Mouse (Mus musculus): Measurements from ENCODE around the gene Gpr156. TPM values are rescaled to one million over a fixed set of nuclear protein-coding genes. Genes with fewer than 3 reads are reported as not detected.

The Gpr156 gene
- total RNA-seq, 2 experiments from 2014 or later: 0.65 to 0.76 TPM

DNA sequence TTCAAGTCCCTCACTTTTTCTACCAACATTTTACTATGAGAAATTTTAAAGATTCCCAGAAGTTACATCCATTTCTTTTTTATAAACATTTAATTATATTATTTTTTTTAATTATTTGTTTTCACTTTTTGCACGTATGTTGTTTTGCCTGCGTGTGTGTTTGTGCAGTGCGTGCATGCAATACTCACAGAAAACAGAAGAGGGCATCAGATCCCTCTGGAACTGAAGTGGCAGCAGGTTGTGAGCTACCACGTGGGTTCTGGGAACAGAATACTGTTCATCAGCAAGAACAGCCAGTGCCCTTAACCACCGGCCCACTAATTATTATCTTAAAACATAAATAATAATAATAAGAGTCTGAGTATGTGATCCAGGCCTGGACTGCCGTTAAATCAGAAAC is 2.7 kb downstream of the Gpr156 start:
- no peak for DNase-seq

- DNase-seq: no peak
These were observed 4.6 kb downstream of the Gpr156 start for GRCm38 (mm10) chr16:37920842-37921409.

GRCm38 (mm10) chr16:37926087-37926486 is 9.8 kb downstream of the Gpr156 start:
- DNase-seq: no peak

- no peak for DNase-seq
These were observed 10.8 kb downstream of the Gpr156 start for GRCm38 (mm10) chr16:37927117-37927516.

DNA sequence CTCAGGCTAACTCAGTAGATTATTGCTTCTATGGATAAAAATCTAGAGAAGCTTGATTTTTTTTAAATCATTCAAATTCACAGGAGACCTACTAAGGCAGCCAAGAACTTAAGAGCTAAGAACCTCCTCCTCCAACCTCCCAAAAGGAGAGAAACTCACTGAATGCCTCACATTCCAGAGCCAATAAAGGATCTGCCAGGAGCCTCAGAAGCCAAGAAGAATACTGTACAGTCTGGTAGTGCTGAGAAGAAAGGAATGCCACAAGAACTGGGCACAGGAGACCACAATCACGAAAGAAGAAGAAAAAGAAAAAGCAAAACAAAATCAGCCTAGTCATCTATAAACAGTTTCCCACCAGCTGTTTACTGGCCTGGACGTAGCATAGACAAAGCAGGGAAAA is 12.7 kb downstream of the Gpr156 start:
- DNase-seq: no peak

DNA sequence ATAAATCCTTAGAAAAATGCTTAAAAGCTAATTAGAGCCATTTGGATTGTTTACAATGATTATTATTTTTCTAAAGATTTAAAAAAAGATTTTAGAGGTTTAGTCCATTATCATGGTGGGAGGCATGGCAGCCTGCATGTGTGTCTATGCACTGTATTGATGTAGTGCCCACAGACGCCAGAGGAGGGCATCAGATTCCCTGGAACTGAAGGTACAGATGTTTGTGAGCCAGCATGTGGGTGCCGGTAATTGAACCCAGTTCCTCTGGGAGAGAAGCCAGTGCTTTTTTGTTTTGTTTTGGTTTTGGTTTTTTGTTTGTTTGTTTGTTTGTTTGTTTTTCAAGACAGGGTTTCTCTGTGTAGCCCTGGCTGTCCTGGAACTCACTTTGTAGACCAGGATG is 13.3 kb downstream of the Gpr156 start:
- no peak for DNase-seq

- no peak for DNase-seq
These were observed 18.6 kb downstream of the Gpr156 start for GRCm38 (mm10) chr16:37934932-37935331.

DNA sequence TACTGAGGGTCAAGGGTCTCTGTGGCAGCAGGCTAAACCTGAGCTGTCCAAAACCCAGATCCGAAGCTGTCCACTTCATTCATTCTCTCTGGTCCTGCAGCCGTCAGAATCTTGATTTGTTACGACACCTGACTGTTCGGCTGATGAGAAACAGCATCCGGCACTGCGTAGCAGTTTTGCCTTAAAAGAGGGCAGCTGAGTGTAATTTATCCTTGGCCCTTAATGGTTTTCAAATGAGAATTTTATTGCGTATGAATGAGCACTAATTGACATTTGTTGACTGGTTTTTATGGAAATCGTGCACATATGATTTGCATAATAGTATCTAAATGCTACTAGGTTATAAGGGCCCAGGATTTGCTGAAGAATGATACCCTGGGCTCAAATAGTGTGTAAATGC is 21.0 kb downstream of the Gpr156 start:
- DNase-seq: no peak

- peak; percentile 75 to 80 for DNase-seq
These were observed 22.1 kb downstream of the Gpr156 start for GRCm38 (mm10) chr16:37938125-37939081.

- no peak for DNase-seq
These were observed 23.0 kb downstream of the Gpr156 start for GRCm38 (mm10) chr16:37939082-37939863.

GRCm38 (mm10) chr16:37940291-37940690 is 24.0 kb downstream of the Gpr156 start:
- no peak for DNase-seq

- DNase-seq: no peak
These were observed 27.4 kb downstream of the Gpr156 start for GRCm38 (mm10) chr16:37943701-37944100.

GRCm38 (mm10) chr16:37945031-37945796 is 28.9 kb downstream of the Gpr156 start:
- DNase-seq: peak; percentile 59 to 63

DNA sequence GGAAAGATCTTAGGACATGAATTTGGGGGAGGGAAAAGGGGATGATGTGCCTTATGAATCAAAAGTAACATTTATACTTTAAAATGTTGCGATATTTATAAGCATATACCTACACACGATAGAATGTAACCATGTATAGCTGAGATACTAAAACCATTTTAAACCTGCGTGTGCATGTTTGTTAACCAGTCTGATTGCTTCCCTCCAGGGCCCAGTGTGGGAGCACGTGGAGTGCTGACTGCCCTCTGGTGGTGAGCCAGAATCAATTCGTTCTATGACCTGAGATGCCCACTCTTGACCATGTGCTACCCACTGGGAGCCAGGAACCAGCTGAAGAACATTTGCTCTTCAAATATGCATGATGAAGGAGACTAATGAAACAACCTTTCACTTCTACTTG is 30.9 kb downstream of the Gpr156 start:
- peak in 1 of 2 experiments; percentile 36 for DNase-seq

GRCm38 (mm10) chr16:37948365-37948764 is 32.1 kb downstream of the Gpr156 start:
- no peak for DNase-seq

- DNase-seq: no peak
These were observed 34.9 kb downstream of the Gpr156 start for GRCm38 (mm10) chr16:37951171-37951570.

DNA sequence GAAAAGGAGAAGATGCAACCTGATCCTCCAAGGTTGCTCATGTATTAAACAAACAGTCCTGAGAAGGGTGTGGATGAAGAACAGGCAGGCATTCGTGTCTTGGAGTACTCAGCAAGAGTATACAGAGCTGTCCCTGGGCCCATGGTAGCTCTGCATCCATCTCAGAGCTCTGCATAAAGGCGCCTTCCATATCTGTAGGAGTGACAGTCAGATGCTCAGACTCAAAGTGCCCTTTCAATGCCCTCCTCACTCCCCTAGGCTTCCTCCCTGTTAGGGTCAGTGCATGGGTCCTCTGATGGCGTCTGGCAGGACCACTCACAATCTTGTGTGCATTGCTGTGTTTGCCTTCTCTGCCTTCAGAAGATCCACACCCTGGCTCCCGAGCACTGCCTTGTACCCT is 36.9 kb downstream of the Gpr156 start:
- no peak for DNase-seq

DNA sequence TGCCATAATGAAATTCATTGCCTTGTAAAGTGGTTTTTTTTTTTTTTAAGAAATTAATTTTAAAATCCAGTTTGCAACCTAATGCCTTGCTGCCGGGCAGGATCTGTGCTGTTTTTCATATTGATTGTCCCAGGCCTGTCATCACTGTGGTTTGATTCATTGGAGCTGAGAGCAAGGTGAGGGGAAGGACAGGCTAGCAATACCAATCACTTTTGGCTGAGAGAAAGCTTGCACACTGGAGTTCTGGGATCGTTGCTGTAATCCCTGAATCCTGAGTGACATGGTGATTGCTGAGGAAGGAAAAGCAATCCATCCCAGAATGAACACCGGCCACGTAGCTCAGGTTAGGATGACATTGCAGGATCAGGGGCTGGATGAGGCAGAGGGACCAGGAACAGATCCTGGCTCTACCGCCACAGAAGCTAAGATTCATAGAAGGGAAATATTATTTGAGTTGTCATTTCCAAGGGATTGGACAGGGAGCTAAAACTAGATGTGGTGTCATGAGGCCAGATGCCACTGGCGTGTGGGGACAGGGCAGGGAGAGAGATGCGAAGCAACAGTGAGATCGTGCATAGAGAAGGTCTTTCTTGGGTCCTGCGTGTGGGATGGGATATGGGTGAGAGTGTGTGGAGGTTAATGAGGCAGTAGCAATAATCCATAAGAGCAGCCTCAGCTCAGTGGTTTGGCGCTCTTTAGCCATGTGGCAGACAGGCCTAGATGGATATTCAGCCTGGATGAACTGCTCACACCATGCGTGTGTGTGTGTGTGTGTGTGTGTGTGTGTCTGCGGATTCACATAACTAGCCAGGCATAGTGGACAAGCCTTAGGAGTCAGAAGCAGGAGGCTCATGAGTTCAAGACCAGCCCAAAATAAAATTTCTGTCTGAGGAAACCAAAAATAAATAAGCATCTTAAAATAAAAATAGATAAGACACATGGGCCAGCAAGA is 38.0 kb downstream of the Gpr156 start:
- no peak for DNase-seq

- no peak for DNase-seq
These were observed 39.1 kb downstream of the Gpr156 start for GRCm38 (mm10) chr16:37955336-37955917.

DNA sequence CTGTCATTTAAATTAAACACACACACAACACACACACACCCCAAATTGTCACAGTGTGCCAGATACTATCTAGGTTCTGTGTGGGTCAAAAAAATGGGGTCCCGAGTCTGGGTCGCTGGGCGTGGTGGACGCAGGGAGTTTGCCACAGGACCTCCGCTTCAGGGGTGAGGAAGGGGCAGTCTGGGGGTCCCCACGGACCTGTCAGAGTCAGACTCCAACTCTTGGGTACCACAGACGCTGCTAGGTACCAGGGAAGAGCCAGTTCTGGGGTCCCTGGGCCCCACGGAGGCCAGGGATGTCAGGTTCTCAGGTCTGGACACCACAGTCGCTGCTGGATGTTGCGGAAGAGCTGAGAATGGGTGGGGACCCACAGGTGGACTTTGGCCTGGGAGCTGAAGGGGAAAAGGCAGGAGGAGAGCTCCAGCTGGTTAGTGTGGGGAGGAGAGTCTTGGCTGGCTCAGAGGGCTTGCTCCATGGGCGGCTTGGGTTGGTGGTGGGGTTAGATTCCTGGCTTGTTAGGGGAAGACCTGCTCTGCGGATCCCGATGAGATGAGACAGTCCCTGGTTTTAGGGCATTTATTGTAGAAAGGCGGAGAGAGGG is 39.9 kb downstream of the Gpr156 start:
- DNase-seq: no peak
